Mouse (Mus musculus): Measurements from ENCODE around the gene Tnrc6b.

Gene Tnrc6b

GRCm38 (mm10) chr15:80741836-80742235 lies 30.7 kb downstream of the Tnrc6b start:
- no peak for DNase-seq

- DNase-seq: no peak
Measured at GRCm38 (mm10) chr15:80742991-80743474, 31.9 kb downstream of the Tnrc6b start.

- DNase-seq: no peak
Measured at GRCm38 (mm10) chr15:80743606-80744005, 32.5 kb downstream of the Tnrc6b start.

- no peak for DNase-seq
Measured at GRCm38 (mm10) chr15:80744667-80745422, 33.7 kb downstream of the Tnrc6b start.

- DNase-seq: no peak
Measured at GRCm38 (mm10) chr15:80748979-80749378, 37.9 kb downstream of the Tnrc6b start.

GRCm38 (mm10) chr15:80753351-80753750 lies 42.2 kb downstream of the Tnrc6b start:
- no peak for DNase-seq

- DNase-seq: no peak
Measured at GRCm38 (mm10) chr15:80754103-80754502, 43.0 kb downstream of the Tnrc6b start.

GRCm38 (mm10) chr15:80759451-80759850 lies 48.3 kb downstream of the Tnrc6b start:
- no peak for DNase-seq

- DNase-seq: no peak
Measured at GRCm38 (mm10) chr15:80760504-80760903, 49.4 kb downstream of the Tnrc6b start.

- no peak for DNase-seq
Measured at GRCm38 (mm10) chr15:80760935-80761334, 49.8 kb downstream of the Tnrc6b start.

- DNase-seq: no peak
Measured at GRCm38 (mm10) chr15:80762621-80763020, 51.5 kb downstream of the Tnrc6b start.

- no peak for DNase-seq
Measured at GRCm38 (mm10) chr15:80764666-80765065, 53.6 kb downstream of the Tnrc6b start.

- DNase-seq: peak; percentile 14
Measured at GRCm38 (mm10) chr15:80765381-80765780, 54.3 kb downstream of the Tnrc6b start.

- DNase-seq: no peak
Measured at GRCm38 (mm10) chr15:80768216-80768615, 57.1 kb downstream of the Tnrc6b start.

GRCm38 (mm10) chr15:80771926-80772441 lies 60.9 kb downstream of the Tnrc6b start:
- DNase-seq: no peak

GRCm38 (mm10) chr15:80774666-80775065 lies 63.6 kb downstream of the Tnrc6b start:
- no peak for DNase-seq

GRCm38 (mm10) chr15:80779006-80779405 lies 67.9 kb downstream of the Tnrc6b start:
- DNase-seq: no peak

GRCm38 (mm10) chr15:80780154-80780751 lies 69.1 kb downstream of the Tnrc6b start:
- no peak for DNase-seq

- no peak for DNase-seq
Measured at GRCm38 (mm10) chr15:80781218-80781806, 70.2 kb downstream of the Tnrc6b start.

GRCm38 (mm10) chr15:80784553-80784971 lies 73.4 kb downstream of the Tnrc6b start:
- no peak for DNase-seq

GRCm38 (mm10) chr15:80785699-80786098 lies 74.6 kb downstream of the Tnrc6b start:
- no peak for DNase-seq

- no peak for DNase-seq
Measured at GRCm38 (mm10) chr15:80787746-80788145, 76.6 kb downstream of the Tnrc6b start.

GRCm38 (mm10) chr15:80792556-80792955 lies 81.4 kb downstream of the Tnrc6b start:
- no peak for DNase-seq

GRCm38 (mm10) chr15:80795076-80795475 lies 84.0 kb downstream of the Tnrc6b start:
- DNase-seq: no peak
